Mouse (Mus musculus) stomach, postnatal 0 days (tissue): ENCODE data around the gene Apobec4.

Experiments used
- CTCF ChIP-seq: IDR thresholded peaks from 2 replicates; pipeline ENCODE4 v1.5.1; 2016; ENCODE audit warnings: antibody characterized with exemption, low read depth, mild to moderate bottlenecking, moderate library complexity
- EP300 ChIP-seq: optimal IDR thresholded peaks from 2 replicates; pipeline ENCODE3; 2016; ENCODE audit warnings: antibody characterized with exemption

- TF ChIP-seq CTCF (no peak), EP300 (no peak)
Measured at GRCm38 (mm10) chr1:152717329-152717728, 33.0 kb upstream of the Apobec4 start.
